Mouse (Mus musculus) spleen, adult 12 weeks (tissue): ENCODE measurements around the gene Rflna.

ENCODE experiments used
- DNase-seq: peaks from one replicate; pipeline ENCODE4 v3.0.0; 2022; ENCODE audit warnings: low spot score

The Rflna gene

GRCm38 (mm10) chr5:125052603-125053488 lies 49.8 kb downstream of the Rflna start:
- DNase-seq, result peak; percentile 63

- no peak for DNase-seq
Observed at GRCm38 (mm10) chr5:125053661-125054060, 50.6 kb downstream of the Rflna start.

- DNase-seq, result no peak
Observed at GRCm38 (mm10) chr5:125055901-125056300, 52.9 kb downstream of the Rflna start.

DNA sequence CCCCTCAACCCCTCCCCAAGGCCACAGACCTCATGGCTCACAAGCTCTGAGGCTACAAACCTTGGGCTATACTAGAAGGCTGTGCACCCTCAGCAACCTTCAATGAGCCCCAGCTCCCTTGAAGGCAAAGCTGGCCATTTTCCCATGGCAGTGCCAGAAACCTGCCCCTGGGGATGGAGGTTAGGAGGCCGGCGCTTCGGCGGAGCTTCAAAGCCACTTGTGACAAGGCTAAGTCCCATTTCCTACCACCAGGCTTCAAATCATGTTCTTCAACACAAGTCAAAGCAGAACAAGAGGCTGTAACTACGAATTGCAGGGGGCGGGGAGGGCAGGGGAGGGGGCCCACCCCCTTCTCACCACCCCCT lies 53.3 kb downstream of the Rflna start:
- DNase-seq, result no peak

- DNase-seq, result no peak
Observed at GRCm38 (mm10) chr5:125056696-125057554, 53.9 kb downstream of the Rflna start.

- DNase-seq, result no peak
Observed at GRCm38 (mm10) chr5:125057555-125058266, 54.7 kb downstream of the Rflna start.

DNA sequence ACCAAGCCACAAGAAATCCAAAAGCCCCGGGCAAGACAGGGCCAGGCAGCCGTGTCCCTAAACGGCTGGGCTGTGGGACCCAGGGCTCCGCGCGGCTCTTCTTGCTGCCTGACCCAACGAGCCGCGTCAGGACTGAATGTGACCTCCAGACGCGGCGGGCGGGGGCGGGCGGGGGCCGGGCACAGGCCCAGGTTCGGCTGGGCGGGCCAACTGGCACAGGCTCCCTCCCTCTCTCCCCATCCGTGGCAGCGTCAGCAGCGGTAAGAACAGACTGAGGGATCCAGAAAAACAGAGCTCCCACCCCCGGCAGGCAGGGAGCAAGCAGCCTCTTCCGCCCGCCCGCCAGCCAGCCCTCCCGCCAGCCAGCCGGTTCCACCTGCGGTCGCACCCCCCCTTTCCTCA lies 55.2 kb downstream of the Rflna start:
- DNase-seq, result no peak
